Mouse (Mus musculus) intestine, embryonic 15.5 days (tissue): ENCODE data around the gene Fblim1. TPM values are rescaled to one million over a fixed set of nuclear protein-coding genes. Genes with fewer than 3 reads are reported as not detected.
A peak's percentile ranks its signal among the peaks of the same experiment; 100 is the strongest.

ENCODE experiments used
- ATAC-seq: fragments of 200-750 bp; cut with Nextera tagmentation; 2 replicates; pipeline ENCODE4 v1.8.0; 2017; ENCODE audit warnings: moderate TSS enrichment, moderate library complexity
- H3K27ac ChIP-seq: fragments of 300-500 bp; sonication (generic); 2 replicates; pipeline ENCODE4 v1.5.1; 2015; ENCODE audit warnings: mild to moderate bottlenecking, inconsistent platforms
- H3K27me3 ChIP-seq: fragments of 300-500 bp; sonication (generic); replicated peaks from 2 replicates; pipeline ENCODE4 v1.6.1; 2015; ENCODE audit warnings: inconsistent platforms
- H3K36me3 ChIP-seq: fragments of 300-500 bp; sonication (generic); 2 replicates; pipeline ENCODE4 v1.6.1; 2015; ENCODE audit warnings: inconsistent platforms
- H3K4me1 ChIP-seq: fragments of 300-500 bp; sonication (generic); replicated peaks from 2 replicates; pipeline ENCODE4 v1.6.1; 2015; ENCODE audit warnings: inconsistent platforms
- H3K4me2 ChIP-seq: fragments of 300-500 bp; sonication (generic); replicated peaks from 2 replicates; pipeline ENCODE4 v1.6.1; 2015; ENCODE audit warnings: mild to moderate bottlenecking, inconsistent platforms
- H3K4me3 ChIP-seq: fragments of 300-500 bp; sonication (generic); replicated peaks from 2 replicates; pipeline ENCODE4 v1.5.1; 2015; ENCODE audit warnings: inconsistent platforms
- H3K9ac ChIP-seq: fragments of 300-500 bp; sonication (generic); 2 replicates; pipeline ENCODE4 v1.6.1; 2015; ENCODE audit warnings: inconsistent platforms
- H3K9me3 ChIP-seq: fragments of 300-500 bp; sonication (generic); 2 replicates; pipeline ENCODE4 v1.6.1; 2016; ENCODE audit warnings: inconsistent platforms
- WGBS: fragments of 180-500 bp; shearing (Covaris S2); methylation state at CpG from one replicate; pipeline ENCODE4 v1.1.7; 2015; 5-methylcytosine and 5-hydroxymethylcytosine counted together
- polyA plus RNA-seq: library from polyadenylated mRNA; unstranded; fragments of >200 nt; fragmentation: Nextera tagmentation; extraction: Ambion mirVana; gene quantifications from 2 replicates; pipeline ENCODE4 v1.2.1, GENCODE M21; 2015

Fblim1 gene
- polyA plus RNA-seq, 1 experiment from 2014 or later: 68.9 TPM

GRCm38 (mm10) chr4:141595605-141596268, 10.2 kb downstream of the Fblim1 start:
- peaks cover 32% of the 10 kb centered on the region for H3K4me1 ChIP-seq
- ATAC-seq: peak; percentile 59
- no peak overlapping the region; the same call in 1 of the 2 replicates for H3K4me2 ChIP-seq
- no peaks in the 10 kb centered on the region for H3K9me3 ChIP-seq
- no peak overlapping the region for H3K4me3 ChIP-seq
- no peaks in the 10 kb centered on the region for H3K27me3 ChIP-seq
- 57% methylated on average over 9 of the region's 9 CpGs for WGBS
- peak overlapping the region; percentile 54; the same call in 1 of the 2 replicates for H3K27ac ChIP-seq
- H3K36me3 ChIP-seq: peaks cover 16% of the 10 kb centered on the region
- no peak overlapping the region for H3K9ac ChIP-seq

GRCm38 (mm10) chr4:141595138-141595537, 10.8 kb downstream of the Fblim1 start:
- WGBS: 95% methylated on average over 11 of the region's 11 CpGs
- Histone ChIP-seq H3K9me3 (no peaks in the 10 kb centered on the region), H3K4me1 (peaks cover 26% of the 10 kb centered on the region), H3K27ac (peak overlapping the region; percentile 54; the same call in 1 of the 2 replicates), H3K36me3 (peaks cover 16% of the 10 kb centered on the region), H3K4me2 (no peak overlapping the region), H3K4me3 (no peak overlapping the region), H3K9ac (no peak overlapping the region), H3K27me3 (no peaks in the 10 kb centered on the region)
- ATAC-seq: no peak

- Histone ChIP-seq H3K36me3 (peaks cover 29% of the 10 kb centered on the region), H3K27me3 (no peaks in the 10 kb centered on the region), H3K4me3 (no peak overlapping the region), H3K27ac (no peak overlapping the region), H3K9me3 (no peaks in the 10 kb centered on the region), H3K9ac (no peak overlapping the region), H3K4me1 (no peaks in the 10 kb centered on the region; the same call in 1 of the 2 replicates), H3K4me2 (no peak overlapping the region)
- 25% methylated on average over 3 of the region's 3 CpGs for WGBS
- peak; percentile 34; the same call in 1 of the 2 replicates for ATAC-seq
These were observed 14.3 kb downstream of the Fblim1 start for GRCm38 (mm10) chr4:141591547-141591946.

DNA sequence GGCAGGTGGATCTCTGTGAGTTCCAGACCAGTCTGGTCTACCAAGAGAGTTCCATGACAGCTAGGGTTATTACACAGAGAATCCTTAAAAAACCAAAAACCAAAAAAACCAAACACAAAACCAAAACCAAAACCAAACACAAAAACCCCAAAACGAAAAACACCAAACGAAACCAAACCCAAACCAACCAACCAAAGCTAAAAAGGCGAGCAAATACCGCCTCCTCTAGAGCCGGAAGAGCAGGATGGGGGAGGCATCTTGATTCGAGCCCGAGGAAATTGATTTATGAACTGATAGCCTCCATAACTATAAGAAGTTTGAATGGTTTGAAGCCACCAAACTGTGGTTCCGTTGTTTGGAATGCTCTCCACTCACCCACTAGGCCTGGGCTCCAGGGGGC, 22.0 kb downstream of the Fblim1 start:
- Histone ChIP-seq H3K36me3 (peaks cover 35% of the 10 kb centered on the region), H3K9me3 (no peaks in the 10 kb centered on the region), H3K27ac (no peak overlapping the region), H3K27me3 (no peaks in the 10 kb centered on the region), H3K4me3 (no peak overlapping the region), H3K4me2 (no peak overlapping the region), H3K9ac (no peak overlapping the region), H3K4me1 (no peaks in the 10 kb centered on the region)
- ATAC-seq: no peak
- 91% methylated on average over 8 of the region's 8 CpGs for WGBS

DNA sequence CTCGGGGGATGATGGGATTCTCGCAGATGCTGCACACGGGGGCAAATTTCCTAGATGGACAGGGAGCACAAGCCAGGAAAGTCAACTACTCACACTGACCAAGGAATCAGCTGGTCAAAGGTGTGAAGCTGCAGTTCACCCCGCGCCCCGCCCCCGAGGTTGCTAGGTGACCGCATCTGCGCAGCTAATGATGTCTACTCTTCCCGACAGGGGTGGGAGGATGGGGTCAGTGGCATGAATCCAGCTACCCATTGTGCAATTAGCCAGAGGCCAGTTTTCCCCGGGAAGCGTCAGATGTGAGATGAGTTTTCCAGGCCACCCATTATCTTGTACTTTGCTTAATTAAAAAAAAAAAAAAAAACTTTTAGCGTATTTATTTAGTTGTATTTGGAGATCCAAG, 24.8 kb downstream of the Fblim1 start:
- Histone ChIP-seq H3K4me1 (peaks cover 4% of the 10 kb centered on the region; the same call in 1 of the 2 replicates), H3K9ac (no peak overlapping the region), H3K4me3 (no peak overlapping the region), H3K4me2 (no peak overlapping the region), H3K36me3 (peaks cover 39% of the 10 kb centered on the region), H3K27me3 (no peaks in the 10 kb centered on the region), H3K27ac (no peak overlapping the region), H3K9me3 (no peaks in the 10 kb centered on the region)
- WGBS: 93% methylated on average over 13 of the region's 13 CpGs
- ATAC-seq: no peak

GRCm38 (mm10) chr4:141578833-141579232, 27.1 kb downstream of the Fblim1 start:
- peak; percentile 91 for ATAC-seq
- Histone ChIP-seq H3K4me1 (peaks cover 11% of the 10 kb centered on the region; the same call in 1 of the 2 replicates), H3K9ac (no peak overlapping the region), H3K27ac (peak overlapping the region; percentile 67), H3K36me3 (peaks cover 34% of the 10 kb centered on the region), H3K4me2 (no peak overlapping the region), H3K9me3 (no peaks in the 10 kb centered on the region), H3K27me3 (no peaks in the 10 kb centered on the region), H3K4me3 (no peak overlapping the region)
- 32% methylated on average over 3 of the region's 3 CpGs for WGBS

GRCm38 (mm10) chr4:141576877-141577276, 29.0 kb downstream of the Fblim1 start:
- ATAC-seq: no peak
- Histone ChIP-seq H3K27me3 (no peaks in the 10 kb centered on the region), H3K27ac (no peak overlapping the region), H3K9ac (no peak overlapping the region), H3K4me1 (peaks cover 17% of the 10 kb centered on the region), H3K9me3 (no peaks in the 10 kb centered on the region), H3K4me3 (no peak overlapping the region), H3K36me3 (peaks cover 22% of the 10 kb centered on the region), H3K4me2 (no peak overlapping the region)
- 95% methylated on average over 7 of the region's 7 CpGs for WGBS

GRCm38 (mm10) chr4:141576404-141576803, 29.5 kb downstream of the Fblim1 start:
- Histone ChIP-seq H3K27ac (no peak overlapping the region), H3K36me3 (peaks cover 22% of the 10 kb centered on the region)
- 74% methylated on average over 11 of the region's 11 CpGs for WGBS

GRCm38 (mm10) chr4:141574789-141575702, 30.9 kb downstream of the Fblim1 start:
- no peak overlapping the region for H3K4me3 ChIP-seq
- H3K9ac ChIP-seq: no peak overlapping the region
- peaks cover 24% of the 10 kb centered on the region for H3K4me1 ChIP-seq

More at GRCm38 (mm10) chr4:141576404-141576803, 29.5 kb downstream of the Fblim1 start:
- ATAC-seq: no peak
- H3K9ac ChIP-seq: no peak overlapping the region
- H3K27me3 ChIP-seq: no peaks in the 10 kb centered on the region
- no peak overlapping the region for H3K4me2 ChIP-seq
- no peak overlapping the region for H3K4me3 ChIP-seq
- H3K4me1 ChIP-seq: peaks cover 17% of the 10 kb centered on the region
- no peaks in the 10 kb centered on the region for H3K9me3 ChIP-seq

GRCm38 (mm10) chr4:141573359-141573966, 32.4 kb downstream of the Fblim1 start:
- H3K36me3 ChIP-seq: peaks cover 8% of the 10 kb centered on the region; the same call in 1 of the 2 replicates
- no peak overlapping the region; the same call in 1 of the 2 replicates for H3K4me2 ChIP-seq
- H3K27ac ChIP-seq: peak overlapping the region; percentile 81
- no peaks in the 10 kb centered on the region for H3K9me3 ChIP-seq
- no peaks in the 10 kb centered on the region for H3K27me3 ChIP-seq
- H3K9ac ChIP-seq: no peak overlapping the region
- ATAC-seq: peak; percentile 70
- peaks cover 23% of the 10 kb centered on the region for H3K4me1 ChIP-seq
- H3K4me3 ChIP-seq: no peak overlapping the region
- 30% methylated on average over 6 of the region's 6 CpGs for WGBS

More at GRCm38 (mm10) chr4:141574789-141575702, 30.9 kb downstream of the Fblim1 start:
- peak; percentile 39 for ATAC-seq
- peaks cover 14% of the 10 kb centered on the region; the same call in 1 of the 2 replicates for H3K36me3 ChIP-seq
- 35% methylated on average over 27 of the region's 27 CpGs for WGBS
- H3K27me3 ChIP-seq: no peaks in the 10 kb centered on the region
- H3K4me2 ChIP-seq: peak overlapping the region; percentile 33
- H3K9me3 ChIP-seq: no peaks in the 10 kb centered on the region
- no peak overlapping the region for H3K27ac ChIP-seq

GRCm38 (mm10) chr4:141572668-141573358, 33.1 kb downstream of the Fblim1 start:
- H3K9ac ChIP-seq: no peak overlapping the region
- WGBS: 65% methylated on average over 7 of the region's 7 CpGs
- no peak overlapping the region for H3K4me3 ChIP-seq
- no peaks in the 10 kb centered on the region for H3K9me3 ChIP-seq
- peak overlapping the region; percentile 6; the same call in 1 of the 2 replicates for H3K4me2 ChIP-seq
- peaks cover 20% of the 10 kb centered on the region for H3K4me1 ChIP-seq
- H3K27me3 ChIP-seq: no peaks in the 10 kb centered on the region
- H3K36me3 ChIP-seq: peaks cover 8% of the 10 kb centered on the region; the same call in 1 of the 2 replicates
- peak overlapping the region; percentile 81 for H3K27ac ChIP-seq
- ATAC-seq: peak; percentile 46
